Mouse (Mus musculus): ENCODE measurements around the gene Crim1.

- TF ChIP-seq CTCF (conservative IDR thresholded peaks at IDR 0.05; ENCODE audit: insufficient read depth, insufficient read length, low read depth, low read length) (no peak), POLR2A (IDR thresholded peaks at IDR 0.05; ENCODE audit: low read depth, low read length) (no peak)
Measured at GRCm38 (mm10) chr17:78326381-78326780, 126.3 kb downstream of the Crim1 start.
